Mouse (Mus musculus) c-Kit-positive CD71-positive TER-119-positive erythroid progenitor cells, embryonic 14.5 days (primary cell): ENCODE measurements at regions not wholly inside any gene's neighbourhood (a gene's known extent, or its start where the extent isn't known, plus 50 kb on each side); places are given as distances from the start of the nearest gene placed in this dataset.

Experiments used
- DNase-seq: peaks from one replicate; pipeline ENCODE4 v3.0.0-alpha.2; 2013; ENCODE audit warnings: low spot score

GRCm38 (mm10) chr2:61922496-61922895 is 119.8 kb downstream of the Tbr1 start:
- DNase-seq = no peak

GRCm38 (mm10) chr2:61938296-61938695 is 108.0 kb upstream of the Slc4a10 start:
- no peak for DNase-seq

- no peak for DNase-seq
Measured at GRCm38 (mm10) chr2:61965916-61966315, 80.3 kb upstream of the Slc4a10 start.

GRCm38 (mm10) chr2:61967724-61968123 is 78.5 kb upstream of the Slc4a10 start:
- DNase-seq = no peak

- DNase-seq = peak; percentile 29
Measured at GRCm38 (mm10) chr2:61970029-61970428, 76.2 kb upstream of the Slc4a10 start.

- DNase-seq = no peak
Measured at GRCm38 (mm10) chr2:61984771-61985170, 61.5 kb upstream of the Slc4a10 start.

GRCm38 (mm10) chr2:61986967-61987550 is 59.2 kb upstream of the Slc4a10 start:
- DNase-seq = no peak
